Mouse (Mus musculus) gastrocnemius, postnatal 10 days (tissue): Measurements from ENCODE around the gene Ddx4. TPM values are rescaled to one million over a fixed set of nuclear protein-coding genes. Genes with fewer than 3 reads are reported as not detected.

ENCODE experiments used
- DNase-seq: peaks from one replicate; pipeline ENCODE4 v3.0.0; 2021; ENCODE audit warnings: mixed read lengths
- total RNA-seq, 2 experiments: library from RNA; stranded (reverse); gene quantifications; 2 replicates each; pipeline ENCODE4 v1.2.3; 2021

Ddx4 gene
- total RNA-seq, 2 experiments from 2014 or later, result 0.11 to 0.12 TPM

GRCm38 (mm10) chr13:112553304-112553703, 99.0 kb downstream of the Ddx4 start:
- no peak for DNase-seq

GRCm38 (mm10) chr13:112551641-112552548, 100.4 kb downstream of the Ddx4 start:
- no peak for DNase-seq

Other genes with a start within 250 kb of the Ddx4 start
- gene Il6st, start 188.4 kb downstream of the Ddx4 start, total RNA-seq, result 100 to 1,000 TPM; 129 to 145 TPM
- gene Il31ra, start 58.1 kb downstream of the Ddx4 start, total RNA-seq, result under 1 TPM; 0.07 to 0.14 TPM
- 1 to 10 TPM; 5.6 to 8.4 TPM for gene Slc38a9, start 8.3 kb upstream of the Ddx4 start, total RNA-seq
- 10 to 100 TPM; 78.3 to 89.9 TPM for gene Plpp1, start 148.3 kb upstream of the Ddx4 start, total RNA-seq